Mouse (Mus musculus) gastrocnemius, adult 8-10 months (tissue): ENCODE data around the gene Aldh2. TPM values are rescaled to one million over a fixed set of nuclear protein-coding genes. Genes with fewer than 3 reads are reported as not detected.
A peak's percentile ranks its signal among the peaks of the same experiment; 100 is the strongest.

ENCODE experiments used
- DNase-seq, 2 experiments: peaks; one replicate each; pipeline ENCODE4 v3.0.0; 2022; ENCODE audit warnings: low spot score in 2 of 2
- total RNA-seq, 4 experiments: library from RNA; stranded (reverse); gene quantifications; 2 replicates each; pipeline ENCODE4 v1.2.4; 2022

The Aldh2 gene
- total RNA-seq, 4 experiments from 2014 or later, result 112 to 210 (median 157) TPM

DNA sequence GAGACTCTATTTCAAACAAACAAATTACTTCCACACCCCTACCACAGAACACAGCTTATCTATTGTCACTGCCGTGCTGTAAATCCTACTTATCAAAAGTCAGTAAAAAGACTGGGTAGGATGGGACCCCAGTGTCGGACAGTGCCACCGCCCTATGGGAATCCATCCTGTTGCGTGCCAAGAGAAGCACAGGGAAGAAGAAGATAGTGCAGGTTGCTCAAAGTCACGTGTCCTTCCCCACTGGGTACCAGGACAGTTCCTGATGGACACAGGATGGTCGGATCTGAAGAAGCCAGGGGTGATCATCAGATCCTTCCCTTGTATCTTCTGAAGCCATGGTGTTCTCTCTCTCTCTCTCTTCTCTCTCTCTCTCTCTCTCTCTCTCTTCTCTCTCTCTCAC is 2.1 kb upstream of the Aldh2 start:
- DNase-seq, result no peak

DNA sequence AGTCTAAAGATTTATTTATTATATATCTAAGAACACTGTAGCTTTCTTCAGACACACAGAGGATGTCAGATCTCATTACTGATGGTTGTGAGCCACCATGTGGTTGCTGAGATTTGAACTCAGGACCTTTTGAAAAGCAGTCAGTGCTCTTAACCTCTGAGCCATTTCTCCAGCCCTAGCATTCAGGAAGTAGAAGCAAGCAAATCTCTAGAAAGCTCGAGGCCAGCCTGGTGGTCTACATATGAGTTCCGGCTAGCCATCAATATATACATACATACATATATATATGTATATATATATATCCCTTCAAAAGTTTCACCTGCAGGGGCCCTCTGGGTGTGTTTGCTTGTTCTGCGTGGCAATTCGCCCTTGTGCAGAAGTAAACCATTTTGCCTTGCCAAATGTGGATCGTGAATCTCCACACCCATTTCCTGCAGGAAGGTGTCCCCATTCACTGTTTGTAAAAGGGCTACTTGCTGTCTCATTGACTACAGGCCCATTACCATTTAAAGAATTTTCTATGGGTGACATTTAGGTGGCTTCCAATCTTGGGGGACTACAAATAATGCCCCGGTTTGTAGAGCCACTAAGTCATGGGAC is 1.2 kb upstream of the Aldh2 start:
- DNase-seq, result no peak

DNA sequence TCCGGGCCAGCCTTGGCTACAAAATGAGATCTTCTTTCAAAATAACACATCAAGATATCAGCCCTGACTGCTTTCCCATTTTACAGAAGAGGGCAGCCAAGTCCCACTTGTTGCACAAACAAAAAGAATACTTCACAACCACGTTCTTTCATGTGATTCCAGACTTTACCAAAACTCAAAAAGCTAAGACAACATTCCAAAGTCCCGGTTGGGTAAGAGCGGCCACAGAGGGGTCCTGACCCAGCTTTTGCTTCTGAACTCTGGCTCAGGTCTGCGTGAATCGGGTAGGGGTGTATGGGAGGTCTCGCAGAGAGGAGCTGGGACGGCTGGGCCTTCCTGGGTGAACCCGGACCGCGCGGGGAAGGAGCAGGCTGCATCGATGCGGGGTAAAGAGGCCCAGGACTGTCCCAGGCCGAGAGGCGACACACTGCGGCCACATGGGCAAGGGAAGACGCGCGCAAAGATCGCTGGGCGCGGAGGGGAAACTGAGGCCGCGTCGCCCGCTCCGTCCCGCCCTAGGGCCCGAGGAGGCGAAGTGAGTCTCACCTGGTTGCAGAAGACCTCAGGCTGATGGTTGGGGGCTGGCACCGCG is 712 bp downstream of the Aldh2 start:
- no peak for DNase-seq

DNA sequence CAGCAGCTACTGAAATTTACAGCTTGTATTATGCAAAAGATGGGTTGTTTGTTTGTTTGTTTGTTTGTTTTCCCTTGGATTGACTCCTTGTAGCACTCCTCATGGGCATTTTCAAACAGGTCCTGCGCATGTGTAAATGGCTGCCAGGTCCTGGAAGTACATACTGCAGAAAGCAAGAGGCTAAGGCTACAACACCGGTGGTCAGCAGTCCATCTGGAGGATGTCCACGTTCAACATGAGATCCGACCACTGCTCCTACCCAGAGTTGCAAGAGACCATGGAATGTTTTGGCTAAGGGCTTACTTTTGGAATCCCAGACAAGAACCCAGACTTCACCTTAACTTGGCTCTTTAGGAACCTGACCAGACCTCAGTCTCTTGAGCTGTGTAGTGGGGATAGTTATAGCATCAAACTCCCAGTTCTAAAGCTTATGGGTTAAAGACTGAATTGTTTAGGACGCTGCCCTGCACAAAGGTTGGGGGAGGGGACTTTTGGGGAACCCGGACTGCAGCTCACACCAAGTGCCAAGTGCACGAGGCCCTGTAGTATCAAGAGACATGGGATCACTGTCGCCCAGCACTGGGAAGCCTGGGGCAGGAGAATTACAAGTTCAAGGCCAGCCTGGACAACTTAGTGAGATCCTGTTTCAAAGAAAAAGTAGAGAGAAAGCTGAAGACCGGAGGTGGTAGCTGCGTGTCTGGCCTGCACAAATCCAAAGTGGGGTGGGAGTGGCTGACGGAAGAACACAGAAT is 1.4 kb downstream of the Aldh2 start:
- DNase-seq, result no peak

GRCm38 (mm10) chr5:121591417-121592063 is 2.1 kb downstream of the Aldh2 start:
- no peak for DNase-seq

- no peak for DNase-seq
Observed at GRCm38 (mm10) chr5:121589928-121590327, 3.7 kb downstream of the Aldh2 start.

DNA sequence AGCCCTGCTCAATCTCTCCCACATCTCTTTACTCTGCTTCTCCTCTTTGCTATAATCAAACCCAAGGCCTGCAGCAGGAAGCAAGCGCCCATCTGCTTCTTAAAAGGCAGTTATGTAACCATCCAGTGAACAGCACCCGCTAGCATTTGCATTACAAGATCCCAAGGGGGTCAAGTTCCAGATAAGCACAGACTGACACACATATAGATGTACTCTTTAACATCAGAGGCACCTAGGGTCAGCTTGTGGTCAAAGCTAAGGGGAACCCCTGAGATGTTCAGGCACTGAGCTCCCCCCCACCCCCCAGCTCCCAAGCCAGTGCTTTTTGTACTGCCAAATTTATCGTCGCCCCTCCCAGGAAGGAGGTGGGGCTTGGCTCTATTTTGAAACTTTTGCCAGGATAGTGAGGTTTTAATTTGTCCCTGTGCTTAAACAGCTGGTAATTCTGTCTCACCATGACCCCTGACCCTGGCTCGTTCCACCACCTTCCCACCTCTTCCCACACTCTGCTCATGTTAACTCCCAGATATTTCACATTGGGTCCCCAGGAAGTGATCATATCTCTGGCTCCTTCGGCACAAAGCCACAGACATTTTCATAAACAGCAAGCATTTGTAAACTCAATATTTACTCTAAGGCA is 7.1 kb downstream of the Aldh2 start:
- DNase-seq, result peak; percentile 49 to 59

DNA sequence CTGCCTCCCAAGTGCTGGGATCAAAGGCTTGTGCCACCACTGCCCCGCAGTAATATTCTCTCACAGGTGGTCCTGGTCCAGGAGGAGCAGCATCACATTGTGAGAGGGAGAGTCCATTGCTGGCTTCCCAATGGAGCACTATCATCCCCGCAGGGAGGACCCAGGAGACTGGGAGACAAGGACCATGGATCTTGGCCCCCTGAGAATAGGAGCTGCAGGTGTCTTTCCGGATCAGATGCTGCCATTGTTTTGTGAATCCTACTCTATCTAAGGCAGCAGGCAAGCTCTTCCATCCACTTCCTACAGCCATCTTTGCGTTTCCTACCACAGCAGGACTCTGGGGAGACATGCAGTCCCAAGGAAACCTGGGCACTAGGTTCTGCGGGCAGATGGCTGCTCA is 7.9 kb downstream of the Aldh2 start:
- DNase-seq, result no peak

DNA sequence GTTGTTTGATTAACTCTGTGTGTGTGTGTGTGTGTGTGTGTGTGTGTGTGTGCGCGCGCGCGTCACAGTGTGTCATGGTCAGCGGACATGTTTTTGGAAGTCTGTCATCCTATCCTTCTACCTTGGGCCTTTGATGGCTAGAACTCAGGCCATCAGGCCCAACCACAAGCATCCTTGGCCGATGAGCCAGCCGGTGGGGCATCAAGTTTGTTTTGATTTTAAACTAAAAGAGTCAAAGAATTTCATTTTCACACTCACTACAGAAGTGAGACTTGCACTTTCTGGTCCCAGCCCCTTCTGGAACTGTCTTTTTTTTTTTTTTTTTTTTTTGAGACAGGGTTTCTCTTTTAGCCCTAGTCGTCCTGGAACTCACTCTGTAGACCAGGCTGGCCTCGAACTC is 8.6 kb downstream of the Aldh2 start:
- no peak for DNase-seq

DNA sequence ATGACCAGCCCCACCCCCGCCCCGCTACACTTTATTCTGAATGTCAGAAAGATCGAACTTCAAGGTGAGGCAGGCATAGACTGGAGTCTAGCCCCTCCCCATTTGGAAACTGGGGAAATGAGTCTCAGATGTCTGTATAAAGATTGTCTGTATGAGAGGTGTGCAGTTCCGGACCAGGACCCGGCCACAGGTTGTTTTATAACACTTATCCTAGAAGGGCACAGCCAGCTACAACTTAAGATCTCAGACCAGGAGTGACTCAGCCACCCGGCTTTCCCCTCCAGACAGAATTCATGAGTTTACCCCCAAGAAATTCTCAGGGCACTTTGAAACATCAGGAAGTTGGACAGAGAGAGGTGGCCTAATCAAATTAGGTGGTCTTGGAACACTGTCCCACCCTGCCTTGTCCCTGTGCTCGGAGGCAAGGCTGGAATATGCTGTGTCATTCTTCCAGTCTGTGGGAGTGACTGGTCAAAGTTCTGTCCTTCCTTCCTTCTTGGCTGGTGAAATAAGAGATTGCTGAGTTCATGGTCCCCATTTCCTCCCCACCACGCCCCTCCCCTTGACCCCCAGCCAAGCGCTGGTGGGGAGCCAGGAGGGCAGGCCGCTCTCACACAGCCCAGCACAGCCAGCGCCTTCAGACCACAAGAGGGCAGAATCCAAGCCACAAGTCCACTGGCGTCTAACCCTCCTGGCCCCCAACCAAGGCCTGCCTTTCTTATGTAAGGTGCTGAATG is 9.7 kb downstream of the Aldh2 start:
- peak; percentile 96 to 97 for DNase-seq

DNA sequence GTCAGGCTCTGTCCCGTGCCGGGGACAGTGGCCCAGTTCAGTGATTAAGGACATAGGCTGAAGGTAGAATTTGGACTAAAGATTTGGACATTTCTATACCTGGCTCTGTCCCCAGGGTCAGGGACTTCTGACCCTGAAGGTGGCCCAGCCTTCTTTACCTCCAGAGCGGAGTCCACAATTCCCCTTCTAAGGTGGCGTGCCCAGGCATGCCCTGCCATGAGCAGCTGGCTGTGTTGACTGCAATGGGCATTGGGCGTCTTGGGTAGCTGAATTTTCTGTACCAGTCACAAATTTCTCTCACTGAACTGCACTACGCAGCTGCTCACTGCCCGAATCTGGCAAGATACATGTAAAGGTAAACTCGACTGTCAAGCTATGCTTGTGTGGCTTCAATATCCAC is 11.7 kb downstream of the Aldh2 start:
- DNase-seq, result no peak

DNA sequence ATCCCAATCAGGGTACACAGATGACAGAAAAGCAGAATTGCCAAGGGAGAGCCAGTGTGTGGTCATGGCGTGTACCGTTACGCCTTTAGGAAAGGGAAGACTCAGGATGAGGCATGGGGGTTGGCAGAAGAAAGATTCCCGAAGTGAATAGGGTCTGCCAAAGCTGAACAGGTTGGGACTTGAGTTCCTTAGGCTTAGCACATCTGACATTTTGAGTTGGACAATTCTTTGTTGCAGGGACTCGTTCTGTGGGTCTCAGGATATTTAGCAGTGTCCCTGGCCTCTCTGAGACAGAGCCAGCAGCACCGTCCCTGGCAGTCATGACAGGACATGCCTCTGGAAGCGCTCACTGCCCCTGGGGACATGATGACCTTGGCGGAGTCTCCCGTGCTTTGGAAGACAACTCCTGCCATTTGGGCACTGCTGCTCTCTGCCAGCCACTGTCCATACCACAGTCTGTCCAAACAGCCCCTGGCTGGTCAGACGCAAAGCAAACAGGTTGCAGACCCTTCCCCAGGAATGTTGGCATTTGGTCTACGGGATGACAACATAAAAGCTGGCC is 16.6 kb downstream of the Aldh2 start:
- DNase-seq, result peak; percentile 67 to 70

DNA sequence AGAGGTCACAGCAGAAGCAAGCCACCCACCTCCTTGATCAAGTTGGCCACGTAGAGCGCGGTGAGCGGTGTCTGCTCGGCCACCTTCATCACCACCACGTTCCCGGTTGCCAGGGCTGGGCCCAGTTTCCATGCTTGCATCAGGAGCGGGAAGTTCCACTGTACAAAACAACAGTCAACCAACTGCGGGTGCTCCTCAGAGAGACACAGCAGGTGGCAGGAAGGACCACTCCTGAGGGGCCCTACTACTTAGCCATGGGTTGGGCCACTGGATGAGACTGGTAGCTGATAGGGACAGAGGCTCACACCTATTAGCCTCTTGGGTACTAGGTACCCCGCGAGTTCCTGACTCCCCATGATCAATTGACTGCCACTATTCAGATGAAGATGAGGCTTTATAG is 17.8 kb downstream of the Aldh2 start:
- no peak for DNase-seq

DNA sequence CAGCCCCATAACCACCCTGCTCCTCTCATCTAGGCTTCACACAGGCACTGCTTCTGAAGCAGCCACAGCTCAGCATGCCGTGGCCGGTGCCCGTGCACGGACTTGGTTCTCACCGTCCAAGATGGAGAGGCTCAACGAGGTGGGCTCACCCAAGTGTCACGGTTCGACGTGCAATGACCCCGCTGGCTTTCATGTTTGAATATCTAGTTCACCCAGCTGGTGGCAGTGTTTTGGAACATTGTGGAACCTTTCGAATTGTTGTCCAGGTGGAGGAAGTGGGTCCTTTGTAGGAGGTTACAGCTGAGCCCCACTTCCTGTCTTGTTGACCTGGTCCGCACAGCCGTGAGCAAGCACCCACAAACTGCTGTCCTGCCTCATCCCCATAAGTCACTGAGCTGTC is 19.5 kb downstream of the Aldh2 start:
- DNase-seq, result no peak

- DNase-seq, result no peak
Observed at GRCm38 (mm10) chr5:121570787-121571186, 22.8 kb downstream of the Aldh2 start.

DNA sequence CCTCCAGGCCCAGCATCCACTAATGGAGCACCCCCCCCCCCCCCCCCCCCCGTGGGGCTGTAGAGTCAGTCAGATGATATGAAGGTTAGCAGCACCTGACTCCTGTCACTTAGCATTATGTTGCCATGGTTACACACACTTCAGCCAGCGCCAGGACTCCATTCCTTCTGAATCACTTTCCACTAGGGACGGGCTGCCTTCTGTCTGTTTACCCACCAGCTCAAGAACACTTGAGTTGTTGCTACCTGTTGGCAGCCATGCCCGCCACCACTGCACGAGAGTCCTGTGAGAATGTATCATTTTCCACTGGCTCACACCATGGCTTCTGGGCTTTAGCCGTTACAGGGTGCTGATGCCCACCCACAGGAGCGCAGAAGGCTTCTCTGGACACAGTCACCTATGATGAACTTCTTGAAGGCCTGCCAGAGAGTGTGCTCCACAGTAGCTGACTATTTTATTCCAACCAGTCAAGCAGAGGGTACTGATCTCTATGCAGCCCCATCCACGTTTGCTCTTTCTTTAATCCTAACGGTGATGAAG is 23.7 kb downstream of the Aldh2 start:
- no peak for DNase-seq

DNA sequence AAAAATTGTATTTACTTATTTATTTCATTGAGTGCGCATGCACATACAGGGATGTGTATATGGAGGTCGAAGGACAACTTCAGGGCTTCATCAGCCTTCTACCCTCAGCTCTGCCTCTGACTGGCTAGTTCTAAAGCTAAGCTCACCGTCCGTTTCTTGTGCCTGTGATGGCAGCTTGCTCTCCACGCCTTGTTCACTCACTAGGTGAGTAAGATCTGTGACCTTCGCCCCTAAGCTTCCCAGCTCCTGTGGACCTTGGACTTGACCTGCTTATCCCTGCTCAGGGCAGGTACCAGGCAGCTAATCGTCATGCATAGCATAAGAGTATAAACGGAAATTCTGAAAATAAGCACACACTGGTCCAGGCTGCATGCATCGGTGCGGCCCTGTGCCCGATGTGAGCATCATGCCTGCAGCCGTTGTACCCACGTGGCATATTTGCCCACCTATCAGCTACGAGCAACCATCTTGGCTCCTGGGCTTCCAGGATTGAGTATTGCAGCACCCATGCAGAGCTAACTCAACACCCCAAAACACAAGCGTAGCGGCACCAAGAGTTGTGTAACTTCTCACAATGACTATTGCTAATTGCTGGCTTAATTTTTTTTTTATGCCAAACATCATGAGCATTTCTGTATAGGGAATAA is 27.5 kb downstream of the Aldh2 start:
- no peak for DNase-seq

DNA sequence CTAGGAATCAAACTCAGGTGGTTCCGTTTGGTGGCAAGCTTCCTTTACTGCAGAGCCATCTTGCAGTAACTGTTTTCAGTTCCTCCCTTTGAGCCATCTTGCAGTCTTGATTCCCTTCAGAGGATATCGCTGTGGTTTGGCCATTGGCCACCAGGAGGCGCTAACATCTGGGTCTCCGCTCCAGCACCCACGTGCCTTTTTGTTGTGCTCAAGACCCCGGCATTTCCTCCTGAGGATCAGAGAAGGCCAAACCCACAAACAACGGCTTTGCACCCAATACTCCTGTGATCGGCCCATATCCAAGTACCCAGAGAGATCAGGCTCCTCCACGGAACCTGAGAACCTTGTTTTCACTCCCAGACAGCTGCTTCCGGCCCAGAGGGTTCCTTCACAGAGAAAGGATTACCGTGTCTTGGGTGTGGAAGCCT is 29.1 kb downstream of the Aldh2 start:
- DNase-seq, result peak; percentile 79 to 85

DNA sequence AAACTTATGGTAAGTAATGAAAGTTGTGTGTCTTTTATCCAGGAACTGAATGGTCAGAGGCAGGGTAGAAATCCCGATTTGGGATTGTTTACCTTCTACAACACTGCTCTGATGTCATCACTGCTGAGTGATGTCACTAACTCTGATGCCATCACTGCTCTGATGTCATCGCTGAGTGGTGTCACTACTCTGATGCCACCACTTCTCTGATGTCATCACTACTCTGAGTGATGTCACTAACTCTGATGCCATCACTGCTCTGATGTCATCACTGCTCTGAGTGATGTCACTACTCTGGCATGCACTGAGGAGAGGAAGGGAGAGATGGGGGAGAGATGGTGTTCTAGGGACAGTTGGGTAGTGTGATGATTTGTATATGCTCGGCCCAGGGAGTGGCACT is 31.2 kb downstream of the Aldh2 start:
- DNase-seq, result no peak

DNA sequence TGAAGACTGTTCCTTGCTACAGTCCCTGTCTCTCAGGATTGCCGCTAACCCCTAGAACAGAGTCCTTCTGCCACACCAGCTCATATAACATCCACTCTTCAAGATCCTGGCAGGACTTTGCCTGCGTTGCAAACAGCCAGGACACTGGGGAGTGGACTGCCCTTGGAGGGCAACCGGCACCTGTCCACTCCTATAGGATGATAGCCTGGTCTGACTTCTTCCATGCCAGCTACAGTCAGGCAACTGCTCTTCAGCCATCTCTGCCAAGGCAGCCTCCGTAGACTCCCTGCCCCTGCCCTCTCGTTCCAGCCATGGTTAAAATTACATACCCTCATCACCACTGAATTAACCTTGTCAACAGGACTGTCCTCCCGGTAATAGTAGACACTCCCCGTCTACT is 44.4 kb downstream of the Aldh2 start:
- peak; percentile 46 to 75 for DNase-seq
